Mouse (Mus musculus): Measurements from ENCODE around the gene Rngtt. TPM values are rescaled to one million over a fixed set of nuclear protein-coding genes. Genes with fewer than 3 reads are reported as not detected.
A peak's percentile ranks its signal among the peaks of the same experiment; 100 is the strongest.
"Not testable (repeated sequence)": the region's sequence is repeated elsewhere in the genome, so short reads cannot be mapped to it uniquely, and the experiment has no call there.

The Rngtt gene
- polyA plus RNA-seq, 1 experiment = 6.3 TPM

GRCm38 (mm10) chr4:33310840-33311437 lies 828 bp downstream of the Rngtt start:
- Histone ChIP-seq H3K9me3 (no peaks in the 10 kb centered on the region), H3K27me3 (replicated peaks) (no peaks in the 10 kb centered on the region), H3K36me3 (replicated peaks; ENCODE audit: low read length) (peaks cover 9% of the 10 kb centered on the region), H3K4me3 (replicated peaks) (peak overlapping the region; percentile 95), H3K4me1 (peaks cover 54% of the 10 kb centered on the region)
- TF ChIP-seq GATA1 (IDR thresholded peaks at IDR 0.05; ENCODE audit: borderline replicate concordance, low read length) = no peak
- no peak for TF ChIP-seq FLI1 (IDR thresholded peaks at IDR 0.05; ENCODE audit: low read length)

GRCm38 (mm10) chr4:33314150-33314549 lies 4.0 kb downstream of the Rngtt start:
- H3K9me3 ChIP-seq; H3K27me3 ChIP-seq (replicated peaks); H3K4me3 ChIP-seq (replicated peaks): not testable (repeated sequence)
- peaks cover 65% of the 10 kb centered on the region for H3K4me1 ChIP-seq
- peaks cover 25% of the 10 kb centered on the region for H3K36me3 ChIP-seq (replicated peaks; ENCODE audit: low read length)

- TF ChIP-seq GATA1 (IDR thresholded peaks at IDR 0.05; ENCODE audit: borderline replicate concordance, low read length) (no peak), FLI1 (IDR thresholded peaks at IDR 0.05; ENCODE audit: low read length) (no peak)
- Histone ChIP-seq H3K9me3 (no peaks in the 10 kb centered on the region), H3K4me3 (replicated peaks) (peak overlapping the region; percentile 83), H3K36me3 (replicated peaks; ENCODE audit: low read length) (peaks cover 36% of the 10 kb centered on the region), H3K27me3 (replicated peaks) (no peaks in the 10 kb centered on the region), H3K4me1 (peaks cover 76% of the 10 kb centered on the region)
These were observed 5.7 kb downstream of the Rngtt start for GRCm38 (mm10) chr4:33315840-33316239.

GRCm38 (mm10) chr4:33331147-33331546 lies 21.0 kb downstream of the Rngtt start:
- Histone ChIP-seq H3K27me3 (replicated peaks) (no peaks in the 10 kb centered on the region), H3K36me3 (replicated peaks; ENCODE audit: low read length) (peaks cover 94% of the 10 kb centered on the region), H3K4me1 (peaks cover 38% of the 10 kb centered on the region), H3K4me3 (replicated peaks) (peak overlapping the region; percentile 18), H3K9me3 (no peaks in the 10 kb centered on the region)
- no peak for TF ChIP-seq FLI1 (IDR thresholded peaks at IDR 0.05; ENCODE audit: low read length)
- no peak for TF ChIP-seq GATA1 (IDR thresholded peaks at IDR 0.05; ENCODE audit: borderline replicate concordance, low read length)

GRCm38 (mm10) chr4:33332956-33333455 lies 22.9 kb downstream of the Rngtt start:
- Histone ChIP-seq H3K4me3 (replicated peaks) (no peak overlapping the region), H3K9me3 (no peaks in the 10 kb centered on the region), H3K27me3 (replicated peaks) (no peaks in the 10 kb centered on the region), H3K36me3 (replicated peaks; ENCODE audit: low read length) (peaks cover 85% of the 10 kb centered on the region), H3K4me1 (peaks cover 54% of the 10 kb centered on the region)
- TF ChIP-seq FLI1 (IDR thresholded peaks at IDR 0.05; ENCODE audit: low read length) = no peak
- no peak for TF ChIP-seq GATA1 (IDR thresholded peaks at IDR 0.05; ENCODE audit: borderline replicate concordance, low read length)

- Histone ChIP-seq H3K9me3 (no peaks in the 10 kb centered on the region), H3K27me3 (replicated peaks) (no peaks in the 10 kb centered on the region), H3K4me3 (replicated peaks) (peak overlapping the region; percentile 76), H3K36me3 (replicated peaks; ENCODE audit: low read length) (peaks cover 83% of the 10 kb centered on the region), H3K4me1 (peaks cover 51% of the 10 kb centered on the region)
- TF ChIP-seq FLI1 (IDR thresholded peaks at IDR 0.05; ENCODE audit: low read length) (no peak), GATA1 (IDR thresholded peaks at IDR 0.05; ENCODE audit: borderline replicate concordance, low read length) (no peak)
These were observed 27.9 kb downstream of the Rngtt start for GRCm38 (mm10) chr4:33337999-33338398.

GRCm38 (mm10) chr4:33342877-33343731 lies 33.0 kb downstream of the Rngtt start:
- no peak for TF ChIP-seq FLI1 (IDR thresholded peaks at IDR 0.05; ENCODE audit: low read length)
- TF ChIP-seq GATA1 (IDR thresholded peaks at IDR 0.05; ENCODE audit: borderline replicate concordance, low read length) = no peak
- H3K9me3 ChIP-seq = no peaks in the 10 kb centered on the region
- peaks cover 54% of the 10 kb centered on the region for H3K4me1 ChIP-seq
- no peaks in the 10 kb centered on the region for H3K27me3 ChIP-seq (replicated peaks)
- peaks cover 79% of the 10 kb centered on the region for H3K36me3 ChIP-seq (replicated peaks; ENCODE audit: low read length)
- H3K4me3 ChIP-seq (replicated peaks) = no peak overlapping the region

GRCm38 (mm10) chr4:33343732-33344057 lies 33.6 kb downstream of the Rngtt start:
- Histone ChIP-seq H3K36me3 (replicated peaks; ENCODE audit: low read length) (peaks cover 79% of the 10 kb centered on the region), H3K4me1 (peaks cover 48% of the 10 kb centered on the region), H3K4me3 (replicated peaks) (peak overlapping the region; percentile 75), H3K9me3 (no peaks in the 10 kb centered on the region), H3K27me3 (replicated peaks) (no peaks in the 10 kb centered on the region)
- TF ChIP-seq FLI1 (IDR thresholded peaks at IDR 0.05; ENCODE audit: low read length) (no peak), GATA1 (IDR thresholded peaks at IDR 0.05; ENCODE audit: borderline replicate concordance, low read length) (no peak)

GRCm38 (mm10) chr4:33363451-33363850 lies 53.3 kb downstream of the Rngtt start:
- H3K36me3 ChIP-seq (replicated peaks; ENCODE audit: low read length) = peaks cover 72% of the 10 kb centered on the region
- TF ChIP-seq FLI1 (IDR thresholded peaks at IDR 0.05; ENCODE audit: low read length) = no peak
- no peak overlapping the region for H3K4me3 ChIP-seq (replicated peaks)
- H3K4me1 ChIP-seq = peaks cover 17% of the 10 kb centered on the region
- no peaks in the 10 kb centered on the region for H3K27me3 ChIP-seq (replicated peaks)
- H3K9me3 ChIP-seq = no peaks in the 10 kb centered on the region

GRCm38 (mm10) chr4:33374916-33375315 lies 64.8 kb downstream of the Rngtt start:
- no peak for TF ChIP-seq GATA1 (IDR thresholded peaks at IDR 0.05; ENCODE audit: borderline replicate concordance, low read length)
- H3K27me3 ChIP-seq (replicated peaks) = no peaks in the 10 kb centered on the region
- peaks cover 23% of the 10 kb centered on the region for H3K4me1 ChIP-seq
- no peak overlapping the region for H3K4me3 ChIP-seq (replicated peaks)
- no peaks in the 10 kb centered on the region for H3K9me3 ChIP-seq
- peaks cover 60% of the 10 kb centered on the region for H3K36me3 ChIP-seq (replicated peaks; ENCODE audit: low read length)
